Mouse (Mus musculus) embryonic facial prominence, embryonic 13.5 days (tissue): ENCODE measurements around the gene Ugt1a6a. TPM values are rescaled to one million over a fixed set of nuclear protein-coding genes. Genes with fewer than 3 reads are reported as not detected.
"Not testable (repeated sequence)": the region's sequence is repeated elsewhere in the genome, so short reads cannot be mapped to it uniquely, and the experiment has no call there.

Source experiments
- ATAC-seq: fragments of 200-750 bp; cut with Nextera tagmentation; 2 replicates; pipeline ENCODE4 v1.8.0; 2017; ENCODE audit warnings: low read depth; ENCODE audit not compliant: insufficient number of reproducible peaks, insufficient read depth, low FRiP score, low TSS enrichment
- H3K27ac ChIP-seq: fragments of 300-500 bp; sonication (generic); 2 replicates; pipeline ENCODE4 v1.5.1; 2015; ENCODE audit warnings: moderate library complexity, mild to moderate bottlenecking, inconsistent platforms
- H3K27me3 ChIP-seq: fragments of 300-500 bp; sonication (generic); 2 replicates; pipeline ENCODE4 v1.6.1; 2015; ENCODE audit warnings: mild to moderate bottlenecking, inconsistent platforms
- H3K36me3 ChIP-seq: fragments of 300-500 bp; sonication (generic); 2 replicates; pipeline ENCODE4 v1.6.1; 2015; ENCODE audit warnings: mild to moderate bottlenecking, inconsistent platforms
- H3K4me1 ChIP-seq: fragments of 300-500 bp; sonication (generic); 2 replicates; pipeline ENCODE4 v1.6.1; 2015; ENCODE audit warnings: inconsistent platforms
- H3K4me2 ChIP-seq: fragments of 300-500 bp; sonication (generic); 2 replicates; pipeline ENCODE4 v1.6.1; 2015; ENCODE audit warnings: moderate library complexity, mild to moderate bottlenecking, inconsistent platforms
- H3K4me3 ChIP-seq: fragments of 300-500 bp; sonication (generic); 2 replicates; pipeline ENCODE4 v1.5.1; 2015; ENCODE audit warnings: mild to moderate bottlenecking, inconsistent platforms
- H3K9ac ChIP-seq: fragments of 300-500 bp; sonication (generic); 2 replicates; pipeline ENCODE4 v1.6.1; 2015; ENCODE audit warnings: mild to moderate bottlenecking, inconsistent platforms
- H3K9me3 ChIP-seq: fragments of 300-500 bp; sonication (generic); 2 replicates; pipeline ENCODE4 v1.6.1; 2016; ENCODE audit warnings: inconsistent platforms
- WGBS: fragments of 180-500 bp; shearing (Covaris S2); methylation state at CpG from one replicate; pipeline ENCODE4 v1.1.7; 2015; ENCODE audit warnings: mixed read lengths; 5-methylcytosine and 5-hydroxymethylcytosine counted together
- polyA plus RNA-seq: library from polyadenylated mRNA; unstranded; fragments of >200 nt; fragmentation: Nextera tagmentation; extraction: Ambion mirVana; gene quantifications from 2 replicates; pipeline ENCODE4 v1.2.1, GENCODE M21; 2015

The Ugt1a6a gene
- 4.4 and 4.8 TPM in 2 replicates for polyA plus RNA-seq

DNA sequence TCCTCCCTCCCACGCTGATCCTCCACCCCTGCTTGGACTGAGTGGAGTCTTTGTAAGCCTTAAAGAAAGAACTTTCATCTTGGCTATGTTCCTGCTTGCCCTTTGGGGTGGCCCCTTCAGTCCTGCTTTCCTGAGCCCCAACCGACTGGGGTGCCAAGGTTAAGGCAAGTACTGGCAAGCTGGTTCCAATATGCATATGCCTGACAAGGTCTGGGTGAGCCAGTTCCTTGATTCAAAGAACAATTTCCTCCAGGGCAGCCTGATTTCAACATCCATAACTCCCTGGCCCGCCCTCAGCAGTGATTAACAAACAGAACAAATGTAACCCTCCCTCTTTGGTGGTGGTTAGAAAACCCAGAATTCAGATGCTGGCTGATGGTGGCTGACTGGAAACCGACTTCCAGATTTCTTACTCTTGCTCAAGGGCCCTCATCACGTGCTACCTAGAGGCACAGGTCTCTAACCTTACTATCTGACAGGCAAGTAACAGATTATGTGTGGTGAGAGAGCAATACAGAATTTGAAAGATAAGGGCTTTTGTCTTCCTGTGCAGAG lies at the start of gene Ugt1a6a:
TSS of gene Ugt1a6a (plus strand) at position 353 of the 555 bp plus-strand sequence.
- not testable (repeated sequence) for H3K9me3 ChIP-seq, H3K9ac ChIP-seq, H3K4me2 ChIP-seq, H3K27me3 ChIP-seq, H3K36me3 ChIP-seq, H3K4me3 ChIP-seq
- WGBS, result 23% methylated on average over 5 of the region's 5 CpGs
- peaks cover 12% of the 10 kb centered on the region for H3K4me1 ChIP-seq
- peak within 1 kb of the TSS; percentile 81 for H3K27ac ChIP-seq
- ATAC-seq, result peak; percentile 63; the same call in 1 of the 2 replicates

DNA sequence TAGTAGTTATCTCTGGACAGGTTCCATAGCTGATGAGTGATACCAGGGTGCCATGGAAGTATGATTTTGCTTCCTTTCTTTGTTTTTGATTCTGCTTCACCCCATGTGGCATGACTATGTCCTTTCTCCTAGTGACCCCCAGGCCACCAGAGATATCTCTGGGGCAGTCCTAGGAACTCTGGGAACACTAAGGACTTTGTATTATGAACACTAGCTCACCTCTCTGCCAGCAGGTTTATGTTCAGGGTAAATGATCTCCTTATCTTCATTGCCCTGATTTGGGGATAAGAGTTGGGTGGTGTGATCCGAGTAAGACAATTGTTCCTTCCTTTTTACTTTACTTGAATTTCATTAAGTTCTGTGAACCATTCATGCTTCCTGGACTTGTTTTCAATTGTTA lies 48.5 kb upstream of the Ugt1a6a start:
- no peak overlapping the region for H3K4me2 ChIP-seq
- no peak overlapping the region for H3K27ac ChIP-seq
- no peak overlapping the region for H3K9ac ChIP-seq
- no peaks in the 10 kb centered on the region for H3K9me3 ChIP-seq
- H3K27me3 ChIP-seq, result no peaks in the 10 kb centered on the region
- H3K36me3 ChIP-seq, result no peaks in the 10 kb centered on the region
- no peak overlapping the region for H3K4me3 ChIP-seq
- no peak for ATAC-seq
- no peaks in the 10 kb centered on the region for H3K4me1 ChIP-seq
- 57% methylated on average over 1 of the region's 1 CpGs for WGBS

- H3K36me3 ChIP-seq, result no peaks in the 10 kb centered on the region
These were observed 47.1 kb upstream of the Ugt1a6a start, which contains the start of gene Ugt1a8 for GRCm38 (mm10) chr1:88087513-88087912. Gene Ugt1a8 (plus strand): TSS chr1:88087813.

DNA sequence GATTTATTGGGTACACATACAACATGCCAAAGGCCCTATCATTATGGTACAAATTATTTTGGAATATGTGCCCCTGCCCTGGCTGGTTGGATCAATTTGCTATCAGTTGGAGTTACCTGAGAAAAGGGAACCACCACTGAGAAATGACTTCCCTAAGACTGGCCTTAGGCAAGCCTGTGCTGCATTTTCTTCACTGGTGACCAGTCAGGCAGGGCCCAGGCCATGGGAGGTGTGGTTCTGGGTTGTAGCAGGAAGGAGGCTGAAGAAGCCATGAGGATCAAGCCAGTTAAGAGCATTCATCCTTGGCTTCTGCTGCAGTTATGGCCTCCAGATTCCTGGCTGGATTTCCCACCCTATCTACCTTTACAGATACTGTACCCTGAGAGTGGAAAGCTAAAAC lies 42.3 kb upstream of the Ugt1a6a start:
- no peak overlapping the region for H3K4me3 ChIP-seq
- no peaks in the 10 kb centered on the region for H3K27me3 ChIP-seq
- no peaks in the 10 kb centered on the region for H3K36me3 ChIP-seq
- no peaks in the 10 kb centered on the region for H3K9me3 ChIP-seq
- peaks cover 6% of the 10 kb centered on the region for H3K4me1 ChIP-seq
- ATAC-seq, result no peak
- H3K27ac ChIP-seq, result no peak overlapping the region
- H3K4me2 ChIP-seq, result no peak overlapping the region
- no peak overlapping the region for H3K9ac ChIP-seq

More at GRCm38 (mm10) chr1:88087513-88087912, 47.1 kb upstream of the Ugt1a6a start, which contains the start of gene Ugt1a8:
- Histone ChIP-seq H3K27ac (no peak within 1 kb of the TSS), H3K4me2 (no peak within 1 kb of the TSS), H3K4me3 (no peak within 1 kb of the TSS), H3K4me1 (no peaks in the 10 kb centered on the region), H3K9ac (no peak within 1 kb of the TSS), H3K27me3 (no peaks in the 10 kb centered on the region), H3K9me3 (no peaks in the 10 kb centered on the region)
- no peak for ATAC-seq
- WGBS, result 82% methylated on average over 3 of the region's 3 CpGs

DNA sequence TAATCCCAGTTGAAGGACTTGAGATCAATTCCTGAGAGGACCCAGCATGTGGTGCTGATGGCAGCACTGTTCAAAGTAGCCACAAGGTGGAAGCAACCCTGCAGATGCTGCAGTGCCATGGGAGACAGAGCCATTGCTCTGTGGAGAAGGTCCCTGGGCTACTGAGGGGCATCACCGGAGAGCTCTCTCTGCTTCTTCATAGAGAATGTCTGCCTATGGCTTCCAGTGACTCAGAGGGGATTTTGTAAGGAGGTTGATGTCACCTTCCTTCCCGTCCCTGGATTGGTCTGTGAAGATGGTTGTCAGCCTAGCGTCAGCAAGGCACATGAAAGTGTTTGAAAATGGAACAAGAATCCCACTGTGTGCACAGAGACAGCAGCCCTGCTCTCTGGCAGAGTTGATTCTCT lies 40.3 kb upstream of the Ugt1a6a start:
- H3K4me2 ChIP-seq, H3K36me3 ChIP-seq, H3K4me3 ChIP-seq, H3K27me3 ChIP-seq, H3K9ac ChIP-seq, ATAC-seq, H3K4me1 ChIP-seq, H3K9me3 ChIP-seq, H3K27ac ChIP-seq: not testable (repeated sequence)
- WGBS, result 63% methylated on average over 3 of the region's 3 CpGs

- Histone ChIP-seq H3K4me1 (peaks cover 6% of the 10 kb centered on the region), H3K4me3 (no peak within 1 kb of the TSS), H3K9ac (no peak within 1 kb of the TSS), H3K36me3 (no peaks in the 10 kb centered on the region), H3K27me3 (no peaks in the 10 kb centered on the region), H3K9me3 (no peaks in the 10 kb centered on the region), H3K4me2 (no peak within 1 kb of the TSS), H3K27ac (peak within 1 kb of the TSS; percentile 79)
- no peak for ATAC-seq
- WGBS, result 40% methylated on average over 10 of the region's 10 CpGs
These were observed 39.6 kb upstream of the Ugt1a6a start, which contains the start of gene Ugt1a7c for GRCm38 (mm10) chr1:88094941-88095492. Gene Ugt1a7c (plus strand): TSS chr1:88095062.

DNA sequence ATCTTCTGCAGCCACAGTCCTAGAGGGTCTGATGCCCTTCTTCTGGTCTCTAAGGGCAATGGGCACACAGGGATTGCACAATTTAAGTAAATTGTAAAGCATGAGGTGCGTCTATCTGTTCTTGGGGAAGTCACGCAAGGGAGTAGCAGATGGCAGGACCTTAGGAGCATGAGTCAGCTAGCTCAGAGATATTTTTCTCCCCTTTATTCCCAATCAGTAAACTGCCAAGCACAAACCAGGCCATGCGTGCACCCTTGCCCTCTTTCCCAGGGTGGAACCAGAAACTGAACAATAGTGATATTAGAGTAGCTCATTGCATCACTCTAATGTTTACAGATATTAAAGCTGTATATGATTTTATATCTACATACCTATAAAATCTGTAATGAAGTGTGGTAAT lies 36.1 kb upstream of the Ugt1a6a start:
- H3K36me3 ChIP-seq, H3K27me3 ChIP-seq, H3K9ac ChIP-seq, H3K4me2 ChIP-seq, H3K9me3 ChIP-seq, ATAC-seq, H3K4me3 ChIP-seq, H3K4me1 ChIP-seq, H3K27ac ChIP-seq: not testable (repeated sequence)
- WGBS, result 85% methylated on average over 3 of the region's 3 CpGs

DNA sequence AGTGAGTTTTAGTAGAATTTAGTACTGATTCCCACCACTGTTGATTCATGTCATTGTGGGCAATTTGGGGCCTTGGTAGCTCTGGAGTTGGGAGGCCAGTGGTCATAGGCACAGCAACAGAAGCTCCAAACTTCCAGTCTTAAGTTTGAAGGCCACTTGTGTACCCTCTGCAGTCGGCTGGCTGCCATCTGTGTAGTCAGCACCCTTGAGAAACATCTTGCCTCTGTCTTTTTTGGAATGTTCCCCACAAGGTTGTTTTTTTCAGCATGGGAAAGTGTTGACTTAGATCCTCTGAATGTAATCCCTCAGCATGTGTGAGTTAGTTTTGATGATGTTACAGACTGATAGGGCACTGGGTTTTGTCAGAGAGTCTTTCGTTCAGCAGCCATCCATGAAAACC lies 34.9 kb upstream of the Ugt1a6a start:
- WGBS, result 82% methylated on average over 2 of the region's 2 CpGs

GRCm38 (mm10) chr1:88103019-88103418 lies 31.6 kb upstream of the Ugt1a6a start, which contains the start of gene Ugt1a6b:
Gene Ugt1a6b (plus strand): TSS chr1:88103252.
- 59% methylated on average over 3 of the region's 3 CpGs for WGBS
- H3K4me2 ChIP-seq, H3K4me1 ChIP-seq, H3K36me3 ChIP-seq, H3K9me3 ChIP-seq, H3K9ac ChIP-seq, H3K4me3 ChIP-seq, H3K27ac ChIP-seq, H3K27me3 ChIP-seq, ATAC-seq: not testable (repeated sequence)

More for the DNA sequence above, 34.9 kb upstream of the Ugt1a6a start:
- not testable (repeated sequence) for H3K36me3 ChIP-seq, H3K9me3 ChIP-seq, ATAC-seq, H3K9ac ChIP-seq, H3K4me1 ChIP-seq, H3K4me2 ChIP-seq, H3K4me3 ChIP-seq, H3K27me3 ChIP-seq, H3K27ac ChIP-seq

DNA sequence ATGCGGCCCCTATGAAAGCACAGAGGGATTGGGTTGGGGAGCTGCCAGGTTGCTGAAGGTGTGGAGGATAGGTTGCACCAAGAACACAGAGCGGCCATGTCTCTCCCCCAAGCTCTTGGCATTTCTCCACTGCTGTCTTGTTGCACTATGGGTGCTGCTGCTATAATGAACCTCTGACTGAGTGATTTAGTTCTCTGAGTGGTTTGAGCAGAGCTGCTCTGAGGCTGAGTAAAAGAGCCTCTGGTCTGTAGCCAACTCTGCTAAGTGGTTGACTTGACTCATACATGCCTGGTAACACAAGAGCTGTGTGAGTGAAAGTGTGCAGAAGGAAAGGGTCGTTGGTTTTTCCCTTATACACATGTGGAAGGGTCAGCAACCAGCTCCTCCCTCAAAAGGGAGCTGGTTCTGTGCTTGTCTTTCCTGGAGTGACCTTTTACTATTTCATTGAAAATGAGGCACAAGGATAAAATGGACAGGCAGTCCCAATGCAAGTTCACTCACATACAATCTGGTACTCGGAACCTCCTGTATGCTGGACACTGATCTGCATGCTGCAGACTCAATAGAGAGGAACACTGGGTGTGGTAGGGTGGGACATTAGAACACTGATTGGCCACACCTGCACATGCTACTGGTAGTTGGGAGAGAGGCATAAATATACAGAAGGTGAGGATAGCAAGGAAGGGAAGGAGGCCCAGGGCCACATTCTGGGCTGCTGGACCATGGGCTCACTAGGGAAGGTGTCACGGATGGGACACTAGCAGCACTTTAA lies 30.7 kb upstream of the Ugt1a6a start:
- not testable (repeated sequence) for ATAC-seq, H3K9ac ChIP-seq, H3K4me2 ChIP-seq, H3K36me3 ChIP-seq, H3K4me1 ChIP-seq, H3K9me3 ChIP-seq, H3K27me3 ChIP-seq, H3K27ac ChIP-seq, H3K4me3 ChIP-seq
- 78% methylated on average over 5 of the region's 5 CpGs for WGBS

DNA sequence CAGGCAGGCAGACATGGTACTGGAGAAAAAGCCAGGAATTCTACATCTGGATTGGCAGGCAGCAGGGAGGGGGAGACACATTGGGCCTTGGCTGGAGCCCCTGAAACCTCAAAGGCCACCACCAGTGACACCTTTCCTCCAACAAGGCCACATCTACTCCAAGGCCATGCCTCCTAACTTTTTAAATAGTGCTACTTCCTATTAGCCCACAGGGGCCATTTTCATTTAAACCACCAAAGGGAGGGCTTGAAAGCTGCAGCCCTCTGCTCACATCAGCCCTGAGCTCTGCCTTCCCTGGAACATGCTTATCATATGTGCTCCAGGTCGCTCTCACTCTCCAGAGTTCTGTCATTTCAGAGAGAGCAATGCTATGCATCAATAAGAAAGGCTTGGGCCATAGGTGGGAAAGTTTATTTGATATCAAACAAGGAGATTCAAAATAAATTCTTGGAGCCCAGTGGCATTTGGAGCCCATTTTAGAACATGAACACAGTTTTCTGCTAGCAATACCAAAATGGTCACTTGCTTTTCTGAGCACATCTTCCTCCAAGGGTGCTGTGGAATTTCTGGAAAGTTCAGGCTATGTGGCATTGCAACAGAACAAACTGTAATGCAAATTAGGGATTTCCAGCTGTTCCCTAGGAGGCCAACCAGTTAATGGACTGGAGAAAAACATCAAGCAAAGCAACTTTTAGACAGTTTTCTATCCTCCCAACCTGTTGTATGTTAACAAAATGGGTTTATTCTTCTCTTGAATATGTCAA lies 29.8 kb upstream of the Ugt1a6a start:
- Histone ChIP-seq H3K9ac (no peak overlapping the region), H3K9me3 (no peaks in the 10 kb centered on the region), H3K4me2 (no peak overlapping the region), H3K27me3 (no peaks in the 10 kb centered on the region), H3K4me1 (no peaks in the 10 kb centered on the region), H3K27ac (no peak overlapping the region), H3K36me3 (no peaks in the 10 kb centered on the region), H3K4me3 (no peak overlapping the region)
- 86% methylated on average over 1 of the region's 1 CpGs for WGBS
- ATAC-seq, result no peak
